ENCODE assay signal across 18 mouse cellular contexts in the genomic region with DNA sequence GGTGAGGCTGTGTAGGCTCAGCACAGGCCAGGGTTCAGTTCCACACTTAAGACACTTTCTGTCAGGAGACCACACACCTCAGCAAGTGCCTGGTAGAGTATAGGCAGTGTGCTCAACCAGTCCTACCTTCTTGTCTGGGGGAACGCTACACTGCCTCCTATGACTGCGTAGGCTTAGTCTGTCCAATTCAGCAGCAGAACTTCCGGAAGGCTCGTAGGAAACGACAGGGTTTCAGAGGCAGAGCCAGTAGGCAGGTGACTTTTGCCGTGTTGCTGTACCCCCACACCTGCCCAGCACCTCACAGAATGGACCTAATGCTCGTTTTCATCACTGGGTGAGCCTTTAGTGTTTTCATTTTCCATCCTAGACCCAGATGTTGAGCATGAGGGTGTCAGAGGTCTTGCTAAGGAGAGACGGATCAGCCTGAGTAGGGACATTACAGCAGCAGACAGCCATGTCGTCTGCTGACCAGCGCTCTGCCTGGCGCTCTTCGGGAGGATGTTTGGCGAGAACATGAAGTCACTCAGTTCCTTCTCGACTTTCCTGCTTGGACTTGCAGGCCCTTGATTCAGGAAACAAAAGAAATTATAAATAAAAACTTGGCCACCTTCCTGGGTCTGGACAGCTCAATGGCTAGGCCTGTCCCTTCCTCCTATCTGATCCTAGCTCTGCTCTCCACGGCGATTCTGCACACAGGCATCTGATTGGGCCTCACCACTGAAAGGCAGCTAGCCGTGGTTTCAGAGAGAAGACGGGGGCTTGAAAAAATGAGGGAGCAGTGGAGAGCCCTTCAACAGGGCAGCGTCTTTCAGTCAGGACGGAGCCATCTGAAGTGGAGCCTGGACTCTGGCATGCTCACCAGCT. TPM values are rescaled to one million over a fixed set of nuclear protein-coding genes. Genes with fewer than 3 reads are reported as not detected.
DNase-seq lines count a peak whose midpoint lies in the region; ATAC-seq and TF ChIP-seq lines count a peak whose summit lies in the region.
"Had no signal": no experiment of that assay in that cellular context is flagged by ENCODE, and none has a peak within 500 bp of the region (broad histone marks: within the 10 kb centered on the region; RNA-seq: fewer than 3 reads in every experiment).

No protein-coding gene starts in this region.

- H3K27me3 ChIP-seq in embryonic facial prominence, embryonic 13.5 days = no peaks in the 10 kb centered on the region
- peaks cover 7% of the 10 kb centered on the region for H3K27me3 ChIP-seq in embryonic facial prominence, embryonic 10.5 days (replicated peaks; ENCODE audit: low read depth, poor library complexity, severe bottlenecking)
- no peaks in the 10 kb centered on the region for H3K27me3 ChIP-seq in liver, postnatal 0 days (ENCODE audit: insufficient read depth, low read length)
- no peaks in the 10 kb centered on the region for H3K27me3 ChIP-seq in lung, embryonic 14.5 days (ENCODE audit: insufficient read depth, low read length)
- H3K27me3 ChIP-seq in stomach, postnatal 0 days (ENCODE audit: control insufficient read depth, insufficient read depth, low read length) = no peaks in the 10 kb centered on the region
- H3K27me3 ChIP-seq: embryonic facial prominence, embryonic 15.5 days; heart, embryonic 13.5 days; neural tube, embryonic 15.5 days had no signal

- no peak for TF ChIP-seq CTCF in liver, postnatal 0 days (IDR thresholded peaks at IDR 0.05; ENCODE audit: low read depth)
- no peak for TF ChIP-seq CTCF in lung, embryonic 14.5 days (IDR thresholded peaks at IDR 0.05; ENCODE audit: low read depth)
- no peak for TF ChIP-seq CTCF in stomach, postnatal 0 days (IDR thresholded peaks at IDR 0.05; ENCODE audit: low read depth)

- TF ChIP-seq EP300 in liver, postnatal 0 days (IDR thresholded peaks at IDR 0.05; ENCODE audit: low read depth) = no peak
- no peak for TF ChIP-seq EP300 in stomach, postnatal 0 days (optimal IDR thresholded peaks at IDR 0.05)

- 87% methylated on average over 20 of the region's 20 CpGs for WGBS in embryonic facial prominence, embryonic 13.5 days
- 88% methylated on average over 20 of the region's 20 CpGs for WGBS in embryonic facial prominence, embryonic 10.5 days
- 76% methylated on average over 20 of the region's 20 CpGs for WGBS in liver, postnatal 0 days (ENCODE audit: insufficient replicate concordance)
- WGBS in lung, embryonic 14.5 days = 75% methylated on average over 20 of the region's 20 CpGs
- 75% methylated on average over 20 of the region's 20 CpGs for WGBS in stomach, postnatal 0 days

- H3K4me3 ChIP-seq in embryonic facial prominence, embryonic 13.5 days = no peak overlapping the region
- H3K4me3 ChIP-seq in embryonic facial prominence, embryonic 10.5 days = no peak overlapping the region
- H3K4me3 ChIP-seq in liver, postnatal 0 days (ENCODE audit: low read depth, low read length) = no peak overlapping the region
- H3K4me3 ChIP-seq in lung, embryonic 14.5 days (ENCODE audit: low read depth, low read length) = no peak overlapping the region
- H3K4me3 ChIP-seq in stomach, postnatal 0 days (ENCODE audit: low read depth, low read length) = no peak overlapping the region
- H3K4me3 ChIP-seq: embryonic facial prominence, embryonic 15.5 days; heart, embryonic 13.5 days; neural tube, embryonic 15.5 days had no signal

- H3K36me3 ChIP-seq in embryonic facial prominence, embryonic 13.5 days = no peaks in the 10 kb centered on the region
- H3K36me3 ChIP-seq in embryonic facial prominence, embryonic 10.5 days (replicated peaks) = no peaks in the 10 kb centered on the region
- H3K36me3 ChIP-seq in liver, postnatal 0 days (replicated peaks; ENCODE audit: insufficient read depth, low read length) = no peaks in the 10 kb centered on the region
- H3K36me3 ChIP-seq in lung, embryonic 14.5 days (ENCODE audit: insufficient read depth) = no peaks in the 10 kb centered on the region
- H3K36me3 ChIP-seq in stomach, postnatal 0 days (ENCODE audit: control insufficient read depth, insufficient read depth, low read length) = no peaks in the 10 kb centered on the region
- H3K36me3 ChIP-seq: embryonic facial prominence, embryonic 15.5 days; heart, embryonic 13.5 days; neural tube, embryonic 15.5 days had no signal

- no peaks in the 10 kb centered on the region for H3K9me3 ChIP-seq in embryonic facial prominence, embryonic 13.5 days
- H3K9me3 ChIP-seq in embryonic facial prominence, embryonic 10.5 days = no peaks in the 10 kb centered on the region
- H3K9me3 ChIP-seq in liver, postnatal 0 days (ENCODE audit: low read length) = no peaks in the 10 kb centered on the region
- H3K9me3 ChIP-seq in lung, embryonic 14.5 days (ENCODE audit: low read depth, low read length) = no peaks in the 10 kb centered on the region
- no peaks in the 10 kb centered on the region for H3K9me3 ChIP-seq in stomach, postnatal 0 days (ENCODE audit: control insufficient read depth, low read length)
- H3K9me3 ChIP-seq: embryonic facial prominence, embryonic 15.5 days; heart, embryonic 13.5 days; neural tube, embryonic 15.5 days had no signal

- 0 out of 2 replicates have a peak overlapping the region, but pooled peaks have one; percentile 1 for H3K9ac ChIP-seq in embryonic facial prominence, embryonic 13.5 days
- no peak overlapping the region for H3K9ac ChIP-seq in liver, postnatal 0 days (replicated peaks)
- no peak overlapping the region for H3K9ac ChIP-seq in lung, embryonic 14.5 days
- no peak overlapping the region for H3K9ac ChIP-seq in stomach, postnatal 0 days (ENCODE audit: low read length)
- H3K9ac ChIP-seq: embryonic facial prominence, embryonic 15.5 days; forebrain, postnatal 0 days; heart, embryonic 13.5 days; neural tube, embryonic 15.5 days had no signal

- no peak for ATAC-seq in embryonic facial prominence, embryonic 13.5 days (ENCODE audit: insufficient number of reproducible peaks, insufficient read depth, low FRiP score, low TSS enrichment, low read depth)
- peak; percentile 9; the same call in 1 of the 2 replicates for ATAC-seq in liver, postnatal 0 days
- peak; percentile 52 for ATAC-seq in lung, embryonic 14.5 days (ENCODE audit: insufficient read depth)
- no peak for ATAC-seq in stomach, postnatal 0 days (ENCODE audit: low FRiP score, low TSS enrichment)
- ATAC-seq: forebrain, postnatal 0 days; hindbrain, embryonic 16.5 days; midbrain, embryonic 16.5 days had no signal

- no peak for DNase-seq in embryonic facial prominence, embryonic 10.5 days (ENCODE audit: low spot score)
- no peak for DNase-seq in liver, postnatal 0 days
- DNase-seq in liver (no peak), MN1 (ENCODE audit: low spot score) (no peak)
- DNase-seq in lung, embryonic 14.5 days = peak; percentile 51
- DNase-seq in stomach, postnatal 0 days (ENCODE audit: low spot score) = no peak
- no peak for DNase-seq in retina, postnatal 1 day
- DNase-seq: forebrain, postnatal 0 days; left cerebral cortex, postnatal 4 days; right cerebral cortex, postnatal 25 days; thymus, adult 18-20 months had no signal

- no peak overlapping the region for H3K4me2 ChIP-seq in embryonic facial prominence, embryonic 13.5 days
- H3K4me2 ChIP-seq in liver, postnatal 0 days (ENCODE audit: low read depth, low read length) = no peak overlapping the region
- H3K4me2 ChIP-seq in lung, embryonic 14.5 days = no peak overlapping the region
- H3K4me2 ChIP-seq in stomach, postnatal 0 days (replicated peaks; ENCODE audit: low read depth) = no peak overlapping the region
- H3K4me2 ChIP-seq: embryonic facial prominence, embryonic 15.5 days; heart, embryonic 13.5 days; neural tube, embryonic 15.5 days had no signal

- 0 out of 2 replicates have a peak, but pooled peaks cover 11% of the 10 kb centered on the region for H3K4me1 ChIP-seq in embryonic facial prominence, embryonic 13.5 days
- peaks cover 28% of the 10 kb centered on the region for H3K4me1 ChIP-seq in embryonic facial prominence, embryonic 10.5 days
- peaks cover 10% of the 10 kb centered on the region for H3K4me1 ChIP-seq in liver, postnatal 0 days (ENCODE audit: insufficient read depth)
- no peaks in the 10 kb centered on the region for H3K4me1 ChIP-seq in lung, embryonic 14.5 days (ENCODE audit: insufficient read depth)
- no peaks in the 10 kb centered on the region for H3K4me1 ChIP-seq in stomach, postnatal 0 days (replicated peaks; ENCODE audit: control insufficient read depth, insufficient read depth)

- H3K27ac ChIP-seq in embryonic facial prominence, embryonic 13.5 days = no peak overlapping the region
- no peak overlapping the region for H3K27ac ChIP-seq in embryonic facial prominence, embryonic 10.5 days (replicated peaks)
- no peak overlapping the region for H3K27ac ChIP-seq in liver, postnatal 0 days (ENCODE audit: low read depth)
- H3K27ac ChIP-seq in lung, embryonic 14.5 days (ENCODE audit: low read depth) = peak overlapping the region; percentile 54; the same call in 1 of the 2 replicates
- H3K27ac ChIP-seq in stomach, postnatal 0 days (replicated peaks) = peak overlapping the region; percentile 45; the same call in 1 of the 2 replicates
- H3K27ac ChIP-seq: embryonic facial prominence, embryonic 15.5 days; heart, embryonic 13.5 days; macrophage; neural tube, embryonic 15.5 days had no signal

RNA-seq across cellular contexts. Expression of a gene that starts 59.8 kb away (rescaled TPM):
- 17.5 and 19.9 TPM in 2 replicates for polyA plus RNA-seq in embryonic facial prominence, embryonic 13.5 days (2015; fragmentation: Nextera tagmentation; extraction: Ambion mirVana)
- 15.5 TPM in 2 replicates for polyA plus RNA-seq in embryonic facial prominence, embryonic 10.5 days (2016; fragmentation: Nextera tagmentation; extraction: Ambion mirVana)
- 9.0 and 10.4 TPM in 2 replicates for polyA plus RNA-seq in liver, postnatal 0 days (2015; fragmentation: Nextera tagmentation; extraction: Ambion mirVana)
- 21.7 and 22.8 TPM in 2 replicates for polyA plus RNA-seq in lung, embryonic 14.5 days (2014; fragmentation: Nextera tagmentation; extraction: Ambion mirVana)
- 8.0 and 9.3 TPM in 2 replicates for polyA plus RNA-seq in stomach, postnatal 0 days (2015; fragmentation: Nextera tagmentation; extraction: Ambion mirVana)

Comparison
In these comparisons a context has a peak if more than half of its experiments do, and no peak if none do; other contexts are left out.
1. ATAC-seq: peak in liver, postnatal 0 days (single experiment) and lung, embryonic 14.5 days (single experiment); none in embryonic facial prominence, embryonic 13.5 days (single experiment) and stomach, postnatal 0 days (single experiment).
2. H3K27ac ChIP-seq: peak in lung, embryonic 14.5 days (single experiment) and stomach, postnatal 0 days (single experiment); none in embryonic facial prominence, embryonic 13.5 days (single experiment), embryonic facial prominence, embryonic 10.5 days (single experiment) and liver, postnatal 0 days (single experiment).